ENCODE assay signal across 7 mouse cellular contexts in genomic region chr2:170219611-170220401, GRCm38 (mm10).
DNase-seq lines count a peak whose midpoint lies in the region; ATAC-seq and TF ChIP-seq lines count a peak whose summit lies in the region.

No protein-coding gene starts in this region.

- peak overlapping the region; percentile 96 for H3K27ac ChIP-seq in hindbrain, embryonic 12.5 days
- H3K27ac ChIP-seq in lung, postnatal 0 days (ENCODE audit: low read length) = peak overlapping the region; percentile 44
- H3K27ac ChIP-seq in thymus, adult 2 months (ENCODE audit: control insufficient read depth, insufficient read depth, low read length) = peak overlapping the region; percentile 98

- H3K36me3 ChIP-seq in hindbrain, embryonic 12.5 days = no peaks in the 10 kb centered on the region
- H3K36me3 ChIP-seq in lung, postnatal 0 days (ENCODE audit: insufficient read depth, low read length) = no peaks in the 10 kb centered on the region
- H3K36me3 ChIP-seq in thymus, adult 2 months (ENCODE audit: control insufficient read depth, insufficient read depth, low read length) = no peaks in the 10 kb centered on the region

- H3K9ac ChIP-seq in hindbrain, embryonic 12.5 days = peak overlapping the region; percentile 51
- 0 out of 2 replicates have a peak overlapping the region, but pooled peaks have one; percentile 34 for H3K9ac ChIP-seq in lung, postnatal 0 days (replicated peaks; ENCODE audit: low read depth)

- peak overlapping the region; percentile 58 for H3K4me2 ChIP-seq in hindbrain, embryonic 12.5 days (replicated peaks)
- peak overlapping the region; percentile 67 for H3K4me2 ChIP-seq in lung, postnatal 0 days (replicated peaks; ENCODE audit: low read depth, low read length)

- WGBS in hindbrain, embryonic 12.5 days = 1% methylated on average over 20 of the region's 20 CpGs
- 9% methylated on average over 20 of the region's 20 CpGs for WGBS in lung, postnatal 0 days
- 25% methylated on average over 20 of the region's 20 CpGs for WGBS in thymus, adult 2 months

- no peak for TF ChIP-seq EP300 in lung, postnatal 0 days (IDR thresholded peaks at IDR 0.05)

- TF ChIP-seq POLR2A in thymus, adult 2 months (IDR thresholded peaks at IDR 0.05; ENCODE audit: control insufficient read depth, extremely low read depth, insufficient read depth, low read length, poor library complexity) = no peak

- peak; percentile 28 for DNase-seq in right cerebral cortex, postnatal 25 days
- DNase-seq in right cerebral cortex, postnatal 36 days (ENCODE audit: low spot score in 2 of 2) = no peak
- peak; percentile 71 for DNase-seq in embryo, embryonic 9.5 days (ENCODE audit: extremely low spot score)
- peak; percentile 36 for DNase-seq in lung, postnatal 0 days (ENCODE audit: low spot score)
- DNase-seq in thymus, adult 2 months = peak; percentile 37
- DNase-seq in urinary bladder, postnatal 4 days (ENCODE audit: low spot score in 2 of 2) = no peak

- peak overlapping the region; percentile 30 for H3K4me3 ChIP-seq in hindbrain, embryonic 12.5 days
- peak overlapping the region; percentile 40 for H3K4me3 ChIP-seq in lung, postnatal 0 days (ENCODE audit: low read depth, low read length)
- peak overlapping the region; percentile 55 for H3K4me3 ChIP-seq in thymus, adult 2 months (ENCODE audit: control insufficient read depth, insufficient read depth, low read length)

- H3K9me3 ChIP-seq in hindbrain, embryonic 12.5 days (replicated peaks) = no peaks in the 10 kb centered on the region; the same call in 1 of the 2 replicates
- H3K9me3 ChIP-seq in lung, postnatal 0 days (ENCODE audit: low read length) = no peaks in the 10 kb centered on the region

- ATAC-seq in hindbrain, embryonic 12.5 days (ENCODE audit: low FRiP score) = peak; percentile 6; the same call in 1 of the 2 replicates
- no peak for ATAC-seq in lung, postnatal 0 days

- no peaks in the 10 kb centered on the region for H3K27me3 ChIP-seq in hindbrain, embryonic 12.5 days
- H3K27me3 ChIP-seq in lung, postnatal 0 days (replicated peaks; ENCODE audit: insufficient read depth, low read length) = no peaks in the 10 kb centered on the region
- no peaks in the 10 kb centered on the region for H3K27me3 ChIP-seq in thymus, adult 2 months (ENCODE audit: control insufficient read depth, insufficient read depth, low read length)

- H3K4me1 ChIP-seq in hindbrain, embryonic 12.5 days = peaks cover 52% of the 10 kb centered on the region
- H3K4me1 ChIP-seq in lung, postnatal 0 days (ENCODE audit: insufficient read depth, low read depth, low read length) = peaks cover 6% of the 10 kb centered on the region; the same call in 1 of the 2 replicates
- H3K4me1 ChIP-seq in thymus, adult 2 months (replicated peaks; ENCODE audit: control insufficient read depth, insufficient read depth, low read length) = peaks cover 35% of the 10 kb centered on the region

- TF ChIP-seq CTCF in lung, postnatal 0 days (IDR thresholded peaks at IDR 0.05) = no peak
- TF ChIP-seq CTCF in thymus, adult 2 months (IDR thresholded peaks at IDR 0.05; ENCODE audit: borderline replicate concordance, control insufficient read depth, extremely low read depth, insufficient read depth, low read length, poor library complexity) = no peak

Comparison
In these comparisons a context has a peak if more than half of its experiments do, and no peak if none do; other contexts are left out.
1. DNase-seq: peak in right cerebral cortex, postnatal 25 days (single experiment), embryo, embryonic 9.5 days (single experiment), lung, postnatal 0 days (single experiment) and thymus, adult 2 months (single experiment); none in right cerebral cortex, postnatal 36 days (0 of 2) and urinary bladder, postnatal 4 days (0 of 2).
2. H3K27ac ChIP-seq: peak in every context shown above with its lines; median percentile 98 in thymus, adult 2 months; 96 in hindbrain, embryonic 12.5 days; 44 in lung, postnatal 0 days.
3. Peak in every context shown above with its lines, with median percentiles within 50 percentile points of each other: H3K4me3 ChIP-seq.